Mouse (Mus musculus): Measurements from ENCODE around the gene Col17a1. TPM values are rescaled to one million over a fixed set of nuclear protein-coding genes. Genes with fewer than 3 reads are reported as not detected.

Col17a1 gene
- total RNA-seq (2023) = 0.09 TPM in 1 of 4 replicates, not detected in the others

DNA sequence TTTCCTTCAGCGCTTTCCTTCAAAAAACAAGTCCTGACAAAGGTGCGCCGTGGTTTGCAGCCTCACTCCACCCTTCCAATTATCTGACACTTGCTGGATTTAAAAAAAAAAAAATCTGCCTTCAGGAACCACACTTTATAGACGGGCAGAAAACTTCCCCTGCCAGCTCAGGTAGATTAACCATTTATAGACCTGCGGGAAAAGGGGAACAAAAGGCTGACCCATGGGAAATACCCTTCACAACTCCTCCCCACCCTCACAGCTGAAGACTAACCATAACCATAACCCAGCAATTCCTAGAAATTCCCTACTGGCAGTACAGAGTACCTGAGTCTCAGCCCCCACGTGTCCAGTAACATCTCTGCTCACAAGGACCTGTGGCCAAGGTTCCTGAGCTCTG is at the start of gene Col17a1:
Gene Col17a1, minus strand, starts transcription at position 101 of the 400 bp plus-strand sequence.

DNA sequence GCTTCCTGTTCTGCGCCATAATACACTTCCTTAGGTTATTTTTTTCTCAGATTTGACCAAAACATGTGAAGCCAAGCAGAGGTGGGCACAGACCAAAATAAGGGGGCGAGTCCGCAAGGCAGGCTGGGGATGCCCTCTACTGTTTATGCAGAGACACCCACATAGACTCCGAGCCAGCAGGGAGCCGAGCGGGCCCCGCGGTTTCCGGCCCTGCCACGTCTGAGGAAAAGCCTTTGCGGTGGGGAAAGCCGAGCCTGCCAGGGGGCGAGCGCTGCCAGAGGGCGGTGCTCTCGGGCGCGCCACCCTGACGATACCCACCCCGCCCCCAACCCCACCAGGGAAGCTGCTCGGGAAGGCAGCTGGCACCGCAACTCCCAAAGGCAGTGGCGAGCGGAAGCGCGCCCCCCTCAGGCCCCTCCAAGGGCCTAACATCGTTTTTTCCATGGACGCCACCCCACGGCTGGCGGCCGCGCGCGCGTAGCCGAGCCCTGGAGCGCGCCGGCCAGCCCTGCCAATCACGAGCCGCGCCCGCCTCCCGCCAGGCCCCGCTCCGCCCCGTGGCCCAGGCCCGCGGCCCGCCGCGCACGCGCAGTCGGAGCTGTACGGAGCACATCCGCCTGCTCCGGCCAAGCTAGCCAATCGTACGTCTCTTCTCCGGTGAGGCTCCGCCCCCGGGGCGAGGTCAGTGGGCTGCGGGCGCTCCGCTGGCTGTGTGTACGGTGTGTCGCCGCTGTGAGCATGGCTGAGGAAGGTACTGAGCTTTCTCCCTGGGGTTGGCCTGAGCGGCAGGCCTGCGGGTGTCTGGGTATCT is 39.4 kb upstream of the Col17a1 start, which contains the start of gene Sfr1:
Gene Sfr1, plus strand, starts transcription at position 612 of the 811 bp plus-strand sequence.

Other genes with a start within 250 kb of the Col17a1 start
- gene Sh3pxd2a, start 227.7 kb downstream of the Col17a1 start, total RNA-seq (2023) = 80.2 to 91.0 TPM (median 85.4 TPM) in 4 replicates
- gene Stn1, start 154.6 kb downstream of the Col17a1 start, total RNA-seq (2023) = 16.9 to 20.4 TPM (median 17.4 TPM) in 4 replicates
- 37.0 to 43.6 TPM (median 41.2 TPM) in 4 replicates for gene Slk, start 112.4 kb downstream of the Col17a1 start, total RNA-seq (2023)
- 97.7 to 107 TPM (median 99.9 TPM) in 4 replicates for gene Sfr1, start 39.6 kb upstream of the Col17a1 start, total RNA-seq (2023)
- gene Gsto1, start 162.9 kb upstream of the Col17a1 start, total RNA-seq (2023) = 17.4 to 20.8 TPM (median 19.8 TPM) in 4 replicates
- gene Gsto2, start 173.4 kb upstream of the Col17a1 start, total RNA-seq (2023) = 0.56 TPM in 1 of 4 replicates, not detected in the others
- not detected in 4 replicates for gene Cfap43, start 227.2 kb upstream of the Col17a1 start, total RNA-seq (2023)
- 328 to 367 TPM (median 347 TPM) in 4 replicates for gene Itprip, start 227.2 kb upstream of the Col17a1 start, total RNA-seq (2023)
- not detected in 4 replicates for gene Cfap58, start 245.6 kb upstream of the Col17a1 start, total RNA-seq (2023)

All from B cell, adult 62 days (primary cell).